Mouse (Mus musculus) hindbrain, embryonic 12.5 days (tissue): ENCODE results near the gene Pabpc1l. TPM values are rescaled to one million over a fixed set of nuclear protein-coding genes. Genes with fewer than 3 reads are reported as not detected.

Experiments
- ATAC-seq: fragments of 200-750 bp; cut with Nextera tagmentation; 2 replicates; pipeline ENCODE4 v1.8.0; 2017; ENCODE audit warnings: moderate TSS enrichment; ENCODE audit not compliant: low FRiP score
- H3K27ac ChIP-seq: fragments of 300-500 bp; sonication (generic); 2 replicates; pipeline ENCODE4 v1.5.1; 2016; ENCODE audit warnings: mild to moderate bottlenecking
- H3K27me3 ChIP-seq: fragments of 300-500 bp; sonication (generic); 2 replicates; pipeline ENCODE4 v1.6.1; 2016; ENCODE audit warnings: mild to moderate bottlenecking
- H3K36me3 ChIP-seq: fragments of 300-500 bp; sonication (generic); 2 replicates; pipeline ENCODE4 v1.6.1; 2016; ENCODE audit warnings: mild to moderate bottlenecking
- H3K4me1 ChIP-seq: fragments of 300-500 bp; sonication (generic); 2 replicates; pipeline ENCODE4 v1.6.1; 2016
- H3K4me2 ChIP-seq: fragments of 300-500 bp; sonication (generic); replicated peaks from 2 replicates; pipeline ENCODE4 v1.6.1; 2016; ENCODE audit warnings: mild to moderate bottlenecking
- H3K4me3 ChIP-seq: fragments of 300-500 bp; sonication (generic); 2 replicates; pipeline ENCODE4 v1.5.1; 2016; ENCODE audit warnings: mild to moderate bottlenecking
- H3K9ac ChIP-seq: fragments of 300-500 bp; sonication (generic); 2 replicates; pipeline ENCODE4 v1.6.1; 2016; ENCODE audit warnings: mild to moderate bottlenecking, moderate library complexity
- H3K9me3 ChIP-seq: fragments of 300-500 bp; sonication (generic); replicated peaks from 2 replicates; pipeline ENCODE4 v1.6.1; 2016; ENCODE audit warnings: mild to moderate bottlenecking
- WGBS: fragments of 180-500 bp; shearing (Covaris S2); methylation state at CpG from one replicate; pipeline ENCODE4 v1.1.7; 2016; 5-methylcytosine and 5-hydroxymethylcytosine counted together
- polyA plus RNA-seq: library from polyadenylated mRNA; unstranded; fragments of >200 nt; fragmentation: Nextera tagmentation; extraction: Ambion mirVana; gene quantifications from 2 replicates; pipeline ENCODE4 v1.2.1, GENCODE M21; 2016

Pabpc1l gene
- polyA plus RNA-seq, 1 experiment from 2014 or later = 2.9 TPM

GRCm38 (mm10) chr2:164007547-164007946, 17.7 kb upstream of the Pabpc1l start:
- H3K4me3 ChIP-seq = no peak overlapping the region
- H3K9ac ChIP-seq = no peak overlapping the region
- no peak overlapping the region for H3K27ac ChIP-seq
- peaks cover 12% of the 10 kb centered on the region for H3K36me3 ChIP-seq
- no peak for ATAC-seq
- WGBS = 88% methylated on average over 8 of the region's 8 CpGs
- peaks cover 17% of the 10 kb centered on the region for H3K4me1 ChIP-seq
- H3K4me2 ChIP-seq = no peak overlapping the region
- no peaks in the 10 kb centered on the region for H3K9me3 ChIP-seq
- no peaks in the 10 kb centered on the region for H3K27me3 ChIP-seq

GRCm38 (mm10) chr2:164007987-164008545, 17.2 kb upstream of the Pabpc1l start:
- Histone ChIP-seq H3K27me3 (no peaks in the 10 kb centered on the region), H3K36me3 (peaks cover 15% of the 10 kb centered on the region), H3K4me2 (no peak overlapping the region), H3K9me3 (no peaks in the 10 kb centered on the region), H3K27ac (no peak overlapping the region), H3K4me1 (peaks cover 17% of the 10 kb centered on the region), H3K9ac (no peak overlapping the region), H3K4me3 (no peak overlapping the region)
- no peak for ATAC-seq
- WGBS = 71% methylated on average over 2 of the region's 2 CpGs

- H3K4me3 ChIP-seq = no peak overlapping the region
- no peak overlapping the region for H3K9ac ChIP-seq
- H3K27ac ChIP-seq = no peak overlapping the region
- WGBS = 87% methylated on average over 6 of the region's 6 CpGs
- H3K9me3 ChIP-seq = no peaks in the 10 kb centered on the region
- peaks cover 24% of the 10 kb centered on the region for H3K36me3 ChIP-seq
- no peak overlapping the region for H3K4me2 ChIP-seq
- H3K27me3 ChIP-seq = no peaks in the 10 kb centered on the region
- no peak for ATAC-seq
- H3K4me1 ChIP-seq = peaks cover 17% of the 10 kb centered on the region
These were observed 16.0 kb upstream of the Pabpc1l start for GRCm38 (mm10) chr2:164009227-164009626.

GRCm38 (mm10) chr2:164010496-164010895, 14.8 kb upstream of the Pabpc1l start:
- H3K4me2 ChIP-seq = no peak overlapping the region
- no peak overlapping the region for H3K27ac ChIP-seq
- no peak for ATAC-seq
- no peaks in the 10 kb centered on the region for H3K9me3 ChIP-seq
- H3K36me3 ChIP-seq = peaks cover 36% of the 10 kb centered on the region
- no peak overlapping the region for H3K4me3 ChIP-seq
- no peak overlapping the region for H3K9ac ChIP-seq
- H3K4me1 ChIP-seq = peaks cover 12% of the 10 kb centered on the region
- 95% methylated on average over 5 of the region's 5 CpGs for WGBS
- no peaks in the 10 kb centered on the region for H3K27me3 ChIP-seq

- H3K36me3 ChIP-seq = peaks cover 41% of the 10 kb centered on the region
- H3K4me1 ChIP-seq = peaks cover 10% of the 10 kb centered on the region
- H3K4me3 ChIP-seq = no peak overlapping the region
- 87% methylated on average over 3 of the region's 3 CpGs for WGBS
- H3K4me2 ChIP-seq = no peak overlapping the region
- no peak overlapping the region for H3K27ac ChIP-seq
- no peaks in the 10 kb centered on the region for H3K27me3 ChIP-seq
- H3K9me3 ChIP-seq = no peaks in the 10 kb centered on the region
- no peak for ATAC-seq
- H3K9ac ChIP-seq = no peak overlapping the region
These were observed 14.3 kb upstream of the Pabpc1l start for GRCm38 (mm10) chr2:164010944-164011343.

GRCm38 (mm10) chr2:164015304-164015703, 9.9 kb upstream of the Pabpc1l start:
- Histone ChIP-seq H3K27ac (no peak overlapping the region), H3K4me2 (no peak overlapping the region), H3K4me3 (no peak overlapping the region), H3K36me3 (peaks cover 77% of the 10 kb centered on the region), H3K4me1 (no peaks in the 10 kb centered on the region), H3K9me3 (no peaks in the 10 kb centered on the region), H3K9ac (no peak overlapping the region), H3K27me3 (no peaks in the 10 kb centered on the region)
- WGBS = 94% methylated on average over 16 of the region's 16 CpGs
- ATAC-seq = no peak

- 93% methylated on average over 3 of the region's 3 CpGs for WGBS
- Histone ChIP-seq H3K27ac (no peak overlapping the region), H3K9me3 (no peaks in the 10 kb centered on the region), H3K27me3 (no peaks in the 10 kb centered on the region), H3K4me2 (no peak overlapping the region), H3K36me3 (peaks cover 56% of the 10 kb centered on the region), H3K9ac (no peak overlapping the region), H3K4me3 (no peak overlapping the region), H3K4me1 (no peaks in the 10 kb centered on the region)
- ATAC-seq = no peak
These were observed 6.3 kb upstream of the Pabpc1l start for GRCm38 (mm10) chr2:164018910-164019309.

- H3K9me3 ChIP-seq = no peaks in the 10 kb centered on the region
- ATAC-seq = no peak
- WGBS = 92% methylated on average over 4 of the region's 4 CpGs
- no peak overlapping the region for H3K4me2 ChIP-seq
- peaks cover 46% of the 10 kb centered on the region for H3K36me3 ChIP-seq
- H3K27me3 ChIP-seq = no peaks in the 10 kb centered on the region
- H3K4me3 ChIP-seq = no peak overlapping the region
- H3K9ac ChIP-seq = no peak overlapping the region
- H3K27ac ChIP-seq = no peak overlapping the region
- no peaks in the 10 kb centered on the region for H3K4me1 ChIP-seq
These were observed 5.3 kb upstream of the Pabpc1l start for GRCm38 (mm10) chr2:164019943-164020342.

- Histone ChIP-seq H3K4me3 (no peak overlapping the region), H3K36me3 (peaks cover 28% of the 10 kb centered on the region), H3K9ac (no peak overlapping the region), H3K9me3 (no peaks in the 10 kb centered on the region), H3K4me2 (no peak overlapping the region), H3K4me1 (no peaks in the 10 kb centered on the region), H3K27me3 (no peaks in the 10 kb centered on the region), H3K27ac (no peak overlapping the region)
- no peak for ATAC-seq
- 56% methylated on average over 2 of the region's 2 CpGs for WGBS
These were observed 3.1 kb upstream of the Pabpc1l start for GRCm38 (mm10) chr2:164022104-164022503.

- no peak for ATAC-seq
These were observed 5.9 kb downstream of the Pabpc1l start for GRCm38 (mm10) chr2:164031147-164031546.

GRCm38 (mm10) chr2:164032973-164033372, 7.7 kb downstream of the Pabpc1l start:
- H3K27me3 ChIP-seq = no peaks in the 10 kb centered on the region
- H3K4me1 ChIP-seq = no peaks in the 10 kb centered on the region
- WGBS = 87% methylated on average over 3 of the region's 3 CpGs
- ATAC-seq = no peak
- H3K4me2 ChIP-seq = no peak overlapping the region
- no peak overlapping the region for H3K27ac ChIP-seq
- H3K36me3 ChIP-seq = no peaks in the 10 kb centered on the region
- H3K9ac ChIP-seq = no peak overlapping the region
- no peak overlapping the region for H3K4me3 ChIP-seq
- H3K9me3 ChIP-seq = no peaks in the 10 kb centered on the region

More at GRCm38 (mm10) chr2:164031147-164031546, 5.9 kb downstream of the Pabpc1l start:
- H3K4me1 ChIP-seq = no peaks in the 10 kb centered on the region
- no peak overlapping the region for H3K9ac ChIP-seq
- no peak overlapping the region for H3K4me3 ChIP-seq
- no peak overlapping the region for H3K27ac ChIP-seq
- WGBS = 82% methylated on average over 10 of the region's 10 CpGs
- H3K9me3 ChIP-seq = no peaks in the 10 kb centered on the region
- no peak overlapping the region for H3K4me2 ChIP-seq
- H3K36me3 ChIP-seq = no peaks in the 10 kb centered on the region
- H3K27me3 ChIP-seq = no peaks in the 10 kb centered on the region

GRCm38 (mm10) chr2:164036520-164037019, 11.3 kb downstream of the Pabpc1l start:
- WGBS = 55% methylated on average over 10 of the region's 10 CpGs
- no peaks in the 10 kb centered on the region for H3K27me3 ChIP-seq

GRCm38 (mm10) chr2:164038407-164039028, 13.3 kb downstream of the Pabpc1l start:
- Histone ChIP-seq H3K9ac (no peak overlapping the region), H3K27ac (no peak overlapping the region), H3K27me3 (no peaks in the 10 kb centered on the region), H3K4me3 (no peak overlapping the region), H3K4me1 (no peaks in the 10 kb centered on the region), H3K36me3 (no peaks in the 10 kb centered on the region), H3K4me2 (no peak overlapping the region), H3K9me3 (no peaks in the 10 kb centered on the region)
- ATAC-seq = no peak
- WGBS = 85% methylated on average over 1 of the region's 1 CpGs

More at GRCm38 (mm10) chr2:164036520-164037019, 11.3 kb downstream of the Pabpc1l start:
- H3K27ac ChIP-seq = no peak overlapping the region
- H3K9me3 ChIP-seq = no peaks in the 10 kb centered on the region
- ATAC-seq = no peak; the same call in 1 of the 2 replicates
- H3K4me2 ChIP-seq = no peak overlapping the region
- no peaks in the 10 kb centered on the region for H3K4me1 ChIP-seq
- no peaks in the 10 kb centered on the region for H3K36me3 ChIP-seq
- no peak overlapping the region for H3K9ac ChIP-seq
- H3K4me3 ChIP-seq = no peak overlapping the region
